Mouse (Mus musculus): ENCODE measurements around the gene Tomm40. TPM values are rescaled to one million over a fixed set of nuclear protein-coding genes. Genes with fewer than 3 reads are reported as not detected.
A peak's percentile ranks its signal among the peaks of the same experiment; 100 is the strongest.

The Tomm40 gene
- total RNA-seq, 4 experiments from 2014 or later, result 119 to 134 (median 125) TPM

GRCm38 (mm10) chr7:19686521-19686920 is 28.7 kb downstream of the Tomm40 start:
- no peak for DNase-seq

- DNase-seq, result no peak
These were observed 29.9 kb downstream of the Tomm40 start for GRCm38 (mm10) chr7:19685374-19685773.

GRCm38 (mm10) chr7:19683771-19684201 is 31.5 kb downstream of the Tomm40 start:
- no peak for DNase-seq

GRCm38 (mm10) chr7:19682979-19683378 is 32.3 kb downstream of the Tomm40 start:
- no peak for DNase-seq

- DNase-seq, result peak; percentile 88
These were observed 34.0 kb downstream of the Tomm40 start, which contains the start of the genes Gm44805 and Apoc4 for GRCm38 (mm10) chr7:19681202-19681694. TSS of gene Gm44805 (minus strand) at chr7:19681423. TSS of gene Apoc4 (minus strand) at chr7:19681479.

DNA sequence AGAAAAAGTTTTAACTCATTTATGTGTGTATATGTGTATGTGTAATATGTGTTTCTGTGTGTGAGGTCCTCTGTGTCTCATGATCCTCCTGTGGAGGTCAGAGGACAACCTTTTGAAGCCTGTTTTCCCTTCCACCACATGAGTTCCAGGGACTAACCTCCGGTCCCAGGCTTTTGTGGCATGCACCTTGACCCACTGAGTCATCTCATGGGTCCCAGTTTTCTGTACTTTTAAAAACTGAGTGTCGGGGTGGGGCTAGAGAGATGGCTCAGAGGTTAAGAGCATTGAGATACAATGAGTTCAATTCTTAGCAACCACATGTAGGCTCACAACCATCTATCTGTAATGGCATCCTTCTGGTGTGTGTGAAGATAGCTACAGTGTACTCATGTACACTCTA is 34.5 kb downstream of the Tomm40 start:
- DNase-seq, result peak; percentile 64

GRCm38 (mm10) chr7:19678901-19679300 is 36.3 kb downstream of the Tomm40 start:
- DNase-seq, result no peak

GRCm38 (mm10) chr7:19677872-19678271 is 37.4 kb downstream of the Tomm40 start, which contains the start of gene Apoc2:
TSS of gene Apoc2 (minus strand) at chr7:19677941.
- DNase-seq, result no peak

GRCm38 (mm10) chr7:19676662-19677061 is 38.6 kb downstream of the Tomm40 start:
- DNase-seq, result no peak

- DNase-seq, result no peak
These were observed 39.4 kb downstream of the Tomm40 start for GRCm38 (mm10) chr7:19675824-19676223.

- no peak for DNase-seq
These were observed 42.0 kb downstream of the Tomm40 start for GRCm38 (mm10) chr7:19673083-19673699.

DNA sequence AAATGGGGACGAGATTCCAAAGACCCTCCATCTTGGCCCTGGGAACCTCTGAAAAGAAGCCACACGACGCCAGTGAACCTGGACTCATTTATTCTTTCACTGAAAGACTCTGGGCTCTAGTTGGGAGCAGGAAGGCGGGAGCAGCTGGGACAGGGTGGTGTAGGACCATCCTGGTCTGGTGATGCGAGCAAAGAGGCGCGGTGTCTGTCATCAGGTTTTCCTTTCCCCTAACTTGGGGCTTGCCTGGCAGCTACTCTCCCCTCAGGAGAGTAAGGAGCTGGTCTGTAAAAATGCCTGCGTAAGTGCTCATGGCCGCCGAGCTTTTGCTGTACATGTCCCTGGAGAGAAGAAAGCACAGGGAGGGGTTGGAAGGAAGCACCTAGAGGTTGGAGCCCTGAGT is 43.7 kb downstream of the Tomm40 start:
- DNase-seq, result no peak

- peak; percentile 88 for DNase-seq
These were observed 46.1 kb downstream of the Tomm40 start for GRCm38 (mm10) chr7:19668947-19669721.

DNA sequence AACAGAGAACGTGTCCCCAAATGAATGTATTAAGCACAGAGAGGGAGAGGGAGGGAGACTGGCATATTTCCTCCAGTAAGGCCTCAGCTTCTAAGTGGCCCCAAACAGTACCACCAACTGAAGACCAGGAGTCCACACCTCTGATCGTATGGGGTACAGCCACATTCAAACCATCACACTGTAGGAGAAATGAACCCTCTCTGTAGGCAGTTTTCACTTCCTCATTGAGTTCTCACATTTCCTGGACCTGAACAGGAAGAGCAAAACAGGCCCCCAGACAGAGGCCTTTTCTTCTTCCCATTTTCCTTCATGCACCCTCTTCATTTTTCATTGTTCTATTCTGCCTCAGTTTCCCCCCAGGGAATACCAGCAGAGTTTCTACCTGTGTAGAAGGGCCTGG is 47.8 kb downstream of the Tomm40 start:
- no peak for DNase-seq

DNA sequence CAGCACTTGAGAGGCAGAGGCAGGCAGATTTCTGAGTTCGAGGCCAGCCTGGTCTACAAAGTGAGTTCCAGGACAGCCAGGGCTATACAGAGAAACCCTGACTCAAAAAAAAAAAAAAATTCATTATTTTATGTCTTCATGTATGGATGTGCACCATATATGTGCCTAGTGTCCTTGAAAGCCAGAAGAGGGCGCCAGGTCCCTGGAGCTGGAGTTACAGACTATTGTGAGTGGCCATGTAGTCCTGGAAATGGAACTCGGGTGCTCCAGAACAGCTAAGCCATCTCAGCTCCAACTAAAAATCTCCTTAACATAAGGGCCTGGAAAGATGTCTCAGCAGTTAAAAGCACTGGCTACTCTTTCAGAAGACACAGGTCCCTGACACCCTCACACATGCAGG is 48.5 kb downstream of the Tomm40 start:
- no peak for DNase-seq

- peak; percentile 96 for DNase-seq
These were observed 50.0 kb downstream of the Tomm40 start, which contains the start of gene Clptm1 for GRCm38 (mm10) chr7:19664955-19665841. TSS of gene Clptm1 (minus strand) at chr7:19665033.

- no peak for DNase-seq
These were observed 50.7 kb downstream of the Tomm40 start for GRCm38 (mm10) chr7:19664455-19664954.

GRCm38 (mm10) chr7:19663940-19664339 is 51.3 kb downstream of the Tomm40 start:
- no peak for DNase-seq

DNA sequence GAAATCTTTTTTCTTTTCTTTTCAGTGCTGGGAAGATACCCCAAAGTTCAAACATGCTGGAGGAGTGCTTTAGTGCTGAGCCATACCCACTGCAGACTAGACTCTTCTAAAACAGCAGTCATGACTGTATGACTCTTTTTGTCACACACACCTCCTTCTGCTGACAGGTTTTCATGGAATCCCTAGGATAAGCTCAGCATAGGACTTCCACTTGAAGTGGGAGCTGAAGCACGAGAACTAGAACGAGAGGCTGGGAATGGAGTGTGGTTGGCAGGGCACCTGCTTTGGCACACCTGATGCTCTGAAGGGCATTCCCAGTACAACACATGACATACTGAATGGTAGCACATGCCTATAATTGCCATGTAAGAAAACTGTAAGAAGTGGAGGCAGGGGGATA is 62.6 kb downstream of the Tomm40 start:
- DNase-seq, result no peak

All from adrenal gland, adult 8-10 months (tissue).